18 mouse cellular contexts compared by ENCODE assay signal in genomic region chr4:84453586-84453985, GRCm38 (mm10).
DNase-seq lines count a peak whose midpoint lies in the region; ATAC-seq and TF ChIP-seq lines count a peak whose summit lies in the region.
"Had no signal": no experiment of that assay in that cellular context is flagged by ENCODE, and none has a peak within 500 bp of the region (broad histone marks: within the 10 kb centered on the region; RNA-seq: fewer than 3 reads in every experiment).

No protein-coding gene starts in this region.

- no peak overlapping the region for H3K9ac ChIP-seq in limb, embryonic 12.5 days (replicated peaks)
- no peak overlapping the region for H3K9ac ChIP-seq in heart, embryonic 12.5 days
- H3K9ac ChIP-seq: embryonic facial prominence, embryonic 15.5 days; forebrain, embryonic 12.5 days; hindbrain, embryonic 14.5 days had no signal

- H3K36me3 ChIP-seq in limb, embryonic 12.5 days: no peaks in the 10 kb centered on the region
- H3K36me3 ChIP-seq in heart, embryonic 12.5 days: no peaks in the 10 kb centered on the region
- H3K36me3 ChIP-seq: embryonic facial prominence, embryonic 15.5 days; forebrain, embryonic 12.5 days; hindbrain, embryonic 10.5 days had no signal

- 40% methylated on average over 4 of the region's 4 CpGs for WGBS in limb, embryonic 12.5 days
- WGBS in lung, adult 2 months: 73% methylated on average over 4 of the region's 4 CpGs
- 83% methylated on average over 4 of the region's 4 CpGs for WGBS in heart, embryonic 12.5 days

- no peak for TF ChIP-seq POLR2A in lung, adult 2 months (IDR thresholded peaks at IDR 0.05; ENCODE audit: borderline replicate concordance, extremely low read depth, low read depth, low read length)

- no peak for ATAC-seq in limb, embryonic 12.5 days (ENCODE audit: insufficient number of reproducible peaks, insufficient read depth, low FRiP score, low TSS enrichment, low read depth)
- no peak for ATAC-seq in heart, embryonic 12.5 days (ENCODE audit: insufficient number of reproducible peaks, low FRiP score)
- ATAC-seq: forebrain, embryonic 16.5 days had no signal

- H3K9me3 ChIP-seq in limb, embryonic 12.5 days: no peaks in the 10 kb centered on the region
- no peaks in the 10 kb centered on the region for H3K9me3 ChIP-seq in heart, embryonic 12.5 days (replicated peaks)
- H3K9me3 ChIP-seq: embryonic facial prominence, embryonic 15.5 days; forebrain, embryonic 12.5 days; hindbrain, embryonic 10.5 days had no signal

- H3K4me2 ChIP-seq in limb, embryonic 12.5 days: no peak overlapping the region
- H3K4me2 ChIP-seq in heart, embryonic 12.5 days: no peak overlapping the region
- H3K4me2 ChIP-seq: embryonic facial prominence, embryonic 15.5 days; forebrain, embryonic 12.5 days; heart, embryonic 11.5 days; hindbrain, embryonic 14.5 days had no signal

- H3K4me3 ChIP-seq in limb, embryonic 12.5 days (replicated peaks): no peak overlapping the region
- H3K4me3 ChIP-seq in lung, adult 2 months (replicated peaks; ENCODE audit: extremely low read depth, low read depth, low read length): no peak overlapping the region
- H3K4me3 ChIP-seq in heart, embryonic 12.5 days: no peak overlapping the region
- H3K4me3 ChIP-seq: embryonic facial prominence, embryonic 15.5 days; forebrain, embryonic 12.5 days; heart, adult 2 months; hindbrain, embryonic 10.5 days had no signal

- no peak for TF ChIP-seq CTCF in lung, adult 2 months (IDR thresholded peaks at IDR 0.05; ENCODE audit: insufficient read depth, low read length)

- no peaks in the 10 kb centered on the region for H3K27me3 ChIP-seq in limb, embryonic 12.5 days
- no peaks in the 10 kb centered on the region for H3K27me3 ChIP-seq in heart, embryonic 12.5 days (replicated peaks)
- H3K27me3 ChIP-seq: embryonic facial prominence, embryonic 15.5 days; forebrain, embryonic 12.5 days had no signal

- peak; percentile 87 for DNase-seq in kidney, adult 9 months
- DNase-seq in kidney, adult 18-20 months: no peak
- peak; percentile 47 for DNase-seq in kidney, postnatal 14 days
- DNase-seq in lung, adult 2 months: no peak
- DNase-seq: adrenal gland, adult 2 months; adrenal gland, postnatal 36 days; cerebellum, adult 2 months; cerebellum, postnatal 10 days; gastrocnemius, postnatal 14 days; heart, adult 2 months had no signal

- H3K27ac ChIP-seq in limb, embryonic 12.5 days: peak overlapping the region; percentile 67; the same call in 1 of the 2 replicates
- H3K27ac ChIP-seq in heart, embryonic 12.5 days (ENCODE audit: poor library complexity, severe bottlenecking): no peak overlapping the region
- H3K27ac ChIP-seq: embryonic facial prominence, embryonic 15.5 days; forebrain, embryonic 12.5 days; heart, adult 2 months; hindbrain, embryonic 10.5 days; hindbrain, embryonic 14.5 days had no signal

- H3K4me1 ChIP-seq in limb, embryonic 12.5 days (replicated peaks): peaks cover 57% of the 10 kb centered on the region
- H3K4me1 ChIP-seq in lung, adult 2 months (ENCODE audit: control insufficient read depth, insufficient read depth, low read length): no peaks in the 10 kb centered on the region; the same call in 1 of the 2 replicates
- no peaks in the 10 kb centered on the region for H3K4me1 ChIP-seq in heart, embryonic 12.5 days (replicated peaks)

Comparison
In these comparisons a context has a peak if more than half of its experiments do, and no peak if none do; other contexts are left out.
1. DNase-seq: peak in kidney, adult 9 months (single experiment) and kidney, postnatal 14 days (single experiment); none in kidney, adult 18-20 months (single experiment) and lung, adult 2 months (single experiment).